Mouse (Mus musculus): ENCODE measurements around the gene 4930438A08Rik. TPM values are rescaled to one million over a fixed set of nuclear protein-coding genes. Genes with fewer than 3 reads are reported as not detected.
"Not testable (repeated sequence)": the region's sequence is repeated elsewhere in the genome, so short reads cannot be mapped to it uniquely, and the experiment has no call there.

4930438A08Rik gene
- 0.19 and 0.40 TPM in 2 replicates for polyA plus RNA-seq (2015; fragmentation: Nextera tagmentation; extraction: Ambion mirVana)

DNA sequence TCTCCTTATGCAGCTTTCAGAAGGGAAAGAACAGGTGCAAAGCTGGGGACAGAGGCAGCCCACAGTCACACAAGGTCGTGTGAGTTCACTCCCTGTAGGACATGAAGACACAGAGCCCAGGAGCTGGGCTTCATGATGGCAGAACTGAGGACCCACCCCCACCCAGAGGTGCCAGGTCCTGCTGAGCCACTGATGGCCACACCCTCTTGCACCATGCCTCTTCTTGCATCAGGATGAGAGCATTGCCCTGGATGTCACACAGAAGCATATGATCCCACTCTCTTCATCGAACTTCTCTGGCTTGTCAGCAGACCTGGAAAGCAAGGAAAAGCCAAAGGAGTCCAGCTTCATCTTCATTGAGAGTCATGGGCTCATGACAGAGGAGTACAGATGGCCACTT, at the start of gene 4930438A08Rik:
Gene 4930438A08Rik, plus strand, starts transcription at position 228 of the 400 bp plus-strand sequence.
- H3K4me1 ChIP-seq: no peaks in the 10 kb centered on the region
- no peak for ATAC-seq (ENCODE audit: insufficient read depth, low FRiP score, low read depth)
- H3K9me3 ChIP-seq: no peaks in the 10 kb centered on the region
- 48% methylated on average over 2 of the region's 2 CpGs for WGBS
- H3K27ac ChIP-seq: no peak within 1 kb of the TSS
- no peaks in the 10 kb centered on the region for H3K36me3 ChIP-seq
- no peak within 1 kb of the TSS for H3K9ac ChIP-seq
- no peak within 1 kb of the TSS for H3K4me3 ChIP-seq (replicated peaks)
- no peaks in the 10 kb centered on the region for H3K27me3 ChIP-seq (replicated peaks)
- no peak within 1 kb of the TSS for H3K4me2 ChIP-seq

DNA sequence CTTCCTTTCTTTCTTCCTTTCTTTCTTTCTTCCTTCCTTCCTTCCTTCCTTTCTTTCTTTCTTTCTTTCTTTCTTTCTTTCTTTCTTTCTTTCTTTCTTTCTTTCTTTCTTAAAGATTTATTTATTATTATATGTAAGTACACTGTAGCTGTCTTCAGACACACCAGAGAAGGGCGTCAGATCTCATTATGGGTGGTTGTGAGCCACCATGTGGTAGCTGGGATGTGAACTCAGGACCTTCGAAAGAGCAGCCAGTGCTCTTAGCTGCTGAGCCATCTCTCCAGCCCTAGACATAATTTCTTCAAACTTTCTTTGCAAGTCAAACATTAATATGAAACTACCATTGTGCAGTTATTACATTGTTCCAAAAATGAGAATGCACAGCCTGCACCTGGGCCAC, 49.7 kb upstream of the 4930438A08Rik start:
- H3K9ac ChIP-seq; H3K4me2 ChIP-seq; H3K36me3 ChIP-seq; H3K27me3 ChIP-seq (replicated peaks); H3K9me3 ChIP-seq; ATAC-seq (ENCODE audit: insufficient read depth, low FRiP score, low read depth); H3K4me1 ChIP-seq; H3K4me3 ChIP-seq (replicated peaks); H3K27ac ChIP-seq: not testable (repeated sequence)
- 64% methylated on average over 2 of the region's 2 CpGs for WGBS

DNA sequence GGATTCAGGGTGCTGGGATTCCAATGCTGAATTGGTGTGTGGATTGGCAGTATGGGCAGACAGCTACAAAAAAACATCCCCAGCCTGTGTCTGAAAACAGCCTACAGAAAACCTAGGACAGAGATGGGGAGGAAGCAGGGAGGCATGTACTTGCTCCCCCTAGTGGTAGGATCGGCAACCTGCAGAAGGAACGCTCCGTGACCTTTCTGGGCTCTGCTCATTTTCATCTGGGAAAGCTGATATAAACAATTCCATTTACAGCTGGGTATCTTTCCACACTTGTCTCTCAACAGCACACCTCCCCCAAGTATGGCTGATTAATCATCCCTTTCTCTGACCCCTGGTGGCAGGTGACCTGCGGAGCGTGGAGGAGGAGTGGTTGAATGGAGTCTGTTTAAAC, 48.9 kb upstream of the 4930438A08Rik start:
- H3K9me3 ChIP-seq: no peaks in the 10 kb centered on the region
- H3K27ac ChIP-seq: peak overlapping the region; percentile 40; the same call in 1 of the 2 replicates

GRCm38 (mm10) chr11:58226425-58226824, 48.2 kb upstream of the 4930438A08Rik start:
- no peaks in the 10 kb centered on the region for H3K27me3 ChIP-seq (replicated peaks)

More for the DNA sequence above, 48.9 kb upstream of the 4930438A08Rik start:
- ATAC-seq (ENCODE audit: insufficient read depth, low FRiP score, low read depth): peak; percentile 47; the same call in 1 of the 2 replicates
- H3K4me2 ChIP-seq: peak overlapping the region; percentile 27; the same call in 1 of the 2 replicates
- H3K27me3 ChIP-seq (replicated peaks): no peaks in the 10 kb centered on the region
- WGBS: 6% methylated on average over 5 of the region's 5 CpGs
- no peak overlapping the region for H3K9ac ChIP-seq
- H3K4me3 ChIP-seq (replicated peaks): no peak overlapping the region
- H3K36me3 ChIP-seq: no peaks in the 10 kb centered on the region
- H3K4me1 ChIP-seq: peaks cover 3% of the 10 kb centered on the region

DNA sequence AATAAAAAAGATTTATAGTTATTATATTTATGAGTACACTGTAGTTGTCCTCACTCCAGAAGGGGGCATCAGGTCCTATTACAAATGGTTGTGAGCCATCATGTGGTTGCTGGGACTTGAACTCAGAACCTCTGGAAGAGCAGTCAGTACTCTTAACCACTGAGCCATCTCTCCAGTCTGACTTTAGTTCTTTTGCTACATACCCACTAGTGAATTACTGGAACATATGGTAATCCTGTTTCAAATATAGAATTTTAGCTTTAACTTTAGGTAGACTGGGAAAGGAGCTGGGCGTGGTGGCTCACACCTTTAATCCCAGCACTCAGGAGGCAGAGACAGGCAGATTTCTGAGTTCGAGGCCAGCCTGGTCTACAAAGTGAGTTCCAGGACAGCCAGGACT, 46.6 kb upstream of the 4930438A08Rik start:
- not testable (repeated sequence) for H3K4me2 ChIP-seq; H3K9me3 ChIP-seq; H3K4me3 ChIP-seq (replicated peaks); H3K9ac ChIP-seq; H3K27ac ChIP-seq; H3K36me3 ChIP-seq; H3K4me1 ChIP-seq; ATAC-seq (ENCODE audit: insufficient read depth, low FRiP score, low read depth); H3K27me3 ChIP-seq (replicated peaks)
- WGBS: 89% methylated on average over 2 of the region's 2 CpGs

More at GRCm38 (mm10) chr11:58226425-58226824, 48.2 kb upstream of the 4930438A08Rik start:
- Histone ChIP-seq H3K4me2 (no peak overlapping the region), H3K36me3 (no peaks in the 10 kb centered on the region), H3K4me3 (replicated peaks) (no peak overlapping the region), H3K9ac (no peak overlapping the region), H3K4me1 (peaks cover 3% of the 10 kb centered on the region), H3K27ac (no peak overlapping the region), H3K9me3 (no peaks in the 10 kb centered on the region)
- no peak for ATAC-seq (ENCODE audit: insufficient read depth, low FRiP score, low read depth)

GRCm38 (mm10) chr11:58230396-58230910, 44.1 kb upstream of the 4930438A08Rik start:
- 64% methylated on average over 16 of the region's 16 CpGs for WGBS
- no peak overlapping the region for H3K27ac ChIP-seq
- ATAC-seq (ENCODE audit: insufficient read depth, low FRiP score, low read depth): no peak

DNA sequence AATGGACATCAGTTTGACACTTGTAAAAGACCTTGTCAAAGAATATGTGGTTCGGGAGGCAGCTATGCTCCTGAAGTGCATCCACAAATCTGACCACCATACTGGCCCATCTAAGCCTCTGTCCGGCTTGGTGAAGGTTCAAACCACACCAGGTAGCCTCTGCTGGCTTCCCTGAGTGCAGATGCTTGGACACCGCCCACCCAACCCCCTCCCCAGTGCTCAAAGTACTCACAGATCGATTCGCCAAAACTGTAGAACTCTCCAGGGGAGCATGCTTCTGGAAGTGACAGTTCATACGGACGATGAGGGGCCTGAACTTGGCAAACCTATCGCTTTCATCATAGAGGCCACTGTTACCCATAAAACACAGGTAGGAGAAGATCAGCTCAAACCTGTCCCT, 43.4 kb upstream of the 4930438A08Rik start:
- no peak for ATAC-seq (ENCODE audit: insufficient read depth, low FRiP score, low read depth)
- H3K9me3 ChIP-seq: no peaks in the 10 kb centered on the region
- no peak overlapping the region for H3K9ac ChIP-seq
- H3K27ac ChIP-seq: no peak overlapping the region
- H3K27me3 ChIP-seq (replicated peaks): no peaks in the 10 kb centered on the region
- H3K4me2 ChIP-seq: no peak overlapping the region
- WGBS: 79% methylated on average over 8 of the region's 8 CpGs
- H3K4me3 ChIP-seq (replicated peaks): no peak overlapping the region
- H3K36me3 ChIP-seq: no peaks in the 10 kb centered on the region
- no peaks in the 10 kb centered on the region for H3K4me1 ChIP-seq

More at GRCm38 (mm10) chr11:58230396-58230910, 44.1 kb upstream of the 4930438A08Rik start:
- peaks cover 2% of the 10 kb centered on the region for H3K4me1 ChIP-seq
- H3K9ac ChIP-seq: no peak overlapping the region
- no peaks in the 10 kb centered on the region for H3K27me3 ChIP-seq (replicated peaks)
- no peaks in the 10 kb centered on the region for H3K9me3 ChIP-seq
- H3K36me3 ChIP-seq: no peaks in the 10 kb centered on the region
- no peak overlapping the region for H3K4me3 ChIP-seq (replicated peaks)
- no peak overlapping the region for H3K4me2 ChIP-seq

- 72% methylated on average over 3 of the region's 3 CpGs for WGBS
- not testable (repeated sequence) for H3K9ac ChIP-seq; H3K4me3 ChIP-seq (replicated peaks); H3K27ac ChIP-seq; H3K27me3 ChIP-seq (replicated peaks); H3K36me3 ChIP-seq; H3K4me1 ChIP-seq; H3K4me2 ChIP-seq; ATAC-seq (ENCODE audit: insufficient read depth, low FRiP score, low read depth); H3K9me3 ChIP-seq
Measured at GRCm38 (mm10) chr11:58234551-58234950, 40.0 kb upstream of the 4930438A08Rik start.

DNA sequence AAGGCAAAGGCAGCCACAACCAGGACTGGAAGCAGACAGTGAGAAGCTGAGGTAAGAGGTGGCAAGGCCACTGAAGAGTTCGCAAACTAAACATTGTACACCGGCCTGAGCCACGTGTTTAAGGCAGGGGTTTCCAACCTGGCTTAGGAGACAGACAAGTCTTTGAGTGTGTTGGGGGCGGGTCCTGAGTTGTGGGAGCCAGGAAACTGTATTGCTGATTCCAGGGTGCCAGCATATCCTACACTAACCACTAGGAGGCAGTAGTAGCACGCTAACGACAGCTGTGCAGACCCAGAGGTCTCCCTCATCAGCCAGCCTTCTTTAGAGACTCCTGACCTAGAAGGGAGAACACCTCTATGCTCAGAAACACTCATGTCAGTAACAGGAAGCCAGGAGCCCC, 39.4 kb upstream of the 4930438A08Rik start:
- 19% methylated on average over 6 of the region's 6 CpGs for WGBS
- no peaks in the 10 kb centered on the region for H3K36me3 ChIP-seq
- ATAC-seq (ENCODE audit: insufficient read depth, low FRiP score, low read depth): no peak
- H3K27ac ChIP-seq: no peak overlapping the region
- no peak overlapping the region for H3K4me3 ChIP-seq (replicated peaks)
- no peaks in the 10 kb centered on the region for H3K9me3 ChIP-seq
- no peaks in the 10 kb centered on the region for H3K27me3 ChIP-seq (replicated peaks)
- no peak overlapping the region for H3K4me2 ChIP-seq
- no peak overlapping the region for H3K9ac ChIP-seq
- peaks cover 7% of the 10 kb centered on the region; the same call in 1 of the 2 replicates for H3K4me1 ChIP-seq

DNA sequence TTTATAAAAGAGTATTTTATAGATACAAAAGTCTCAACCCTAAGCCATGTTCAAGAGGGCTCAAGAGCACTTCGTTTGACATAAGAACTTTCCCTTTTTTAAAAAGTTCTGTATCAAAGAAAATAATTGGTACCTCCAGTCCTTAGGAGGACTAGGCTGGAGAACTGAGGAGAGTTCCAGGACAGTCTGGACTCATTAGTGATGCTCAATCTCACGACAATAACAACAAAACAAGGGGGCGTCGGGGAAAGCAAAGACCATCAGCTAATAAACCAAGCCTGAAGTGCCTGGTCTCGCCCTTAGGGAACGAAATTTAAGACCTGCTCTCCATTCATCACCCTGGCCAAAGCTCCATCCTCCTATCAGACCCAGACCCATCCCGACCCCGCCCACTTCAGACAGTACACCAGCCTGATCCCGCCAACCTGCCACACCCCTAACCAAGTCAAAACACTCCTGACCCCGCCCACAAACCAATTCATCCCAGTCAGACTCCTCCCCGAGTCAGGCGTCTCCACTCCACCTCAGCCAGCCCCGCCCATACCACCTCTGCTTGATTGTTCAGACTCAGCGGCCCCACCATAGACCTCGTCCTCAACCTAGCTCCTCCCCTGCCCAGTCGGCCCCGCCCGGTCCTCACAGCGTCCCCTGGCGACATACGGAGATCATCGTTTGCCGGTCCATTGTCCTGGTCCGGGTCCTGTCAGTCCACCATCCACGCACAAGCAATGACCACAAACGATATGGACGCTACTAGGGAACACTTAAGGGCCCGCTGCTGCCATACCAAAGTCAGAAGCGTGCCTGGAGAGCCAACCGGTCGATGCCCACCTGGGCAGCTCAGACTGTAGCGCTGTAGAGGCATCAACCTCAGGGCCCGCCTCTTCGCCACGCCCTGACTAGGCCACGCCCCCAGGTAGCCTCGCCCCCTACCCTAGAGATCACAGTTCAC, 35.5 kb upstream of the 4930438A08Rik start:
- Histone ChIP-seq H3K36me3 (no peaks in the 10 kb centered on the region), H3K27me3 (replicated peaks) (no peaks in the 10 kb centered on the region), H3K4me2 (peak overlapping the region; percentile 88), H3K4me1 (peaks cover 7% of the 10 kb centered on the region; the same call in 1 of the 2 replicates), H3K9ac (no peak overlapping the region), H3K9me3 (no peaks in the 10 kb centered on the region), H3K27ac (no peak overlapping the region), H3K4me3 (replicated peaks) (peak overlapping the region; percentile 44)
- WGBS: 3% methylated on average over 37 of the region's 37 CpGs
- peak; percentile 87 for ATAC-seq (ENCODE audit: insufficient read depth, low FRiP score, low read depth)

GRCm38 (mm10) chr11:58247294-58247693, 27.3 kb upstream of the 4930438A08Rik start:
- no peak overlapping the region for H3K4me3 ChIP-seq (replicated peaks)
- H3K9me3 ChIP-seq: no peaks in the 10 kb centered on the region
- no peak overlapping the region for H3K9ac ChIP-seq
- no peak overlapping the region for H3K27ac ChIP-seq
- no peaks in the 10 kb centered on the region for H3K27me3 ChIP-seq (replicated peaks)
- no peak overlapping the region for H3K4me2 ChIP-seq
- 46% methylated on average over 4 of the region's 4 CpGs for WGBS
- H3K36me3 ChIP-seq: no peaks in the 10 kb centered on the region
- no peak for ATAC-seq (ENCODE audit: insufficient read depth, low FRiP score, low read depth)
- H3K4me1 ChIP-seq: no peaks in the 10 kb centered on the region
